Mouse (Mus musculus) heart, postnatal 14 days (tissue): ENCODE measurements at regions not wholly inside any gene's neighbourhood (a gene's known extent, or its start where the extent isn't known, plus 50 kb on each side); places are given as distances from the start of the nearest gene placed in this dataset.
A peak's percentile ranks its signal among the peaks of the same experiment; 100 is the strongest.

Source experiments
- DNase-seq, 2 experiments: peaks; one replicate each; pipeline ENCODE4 v3.0.0; 2021 to 2022
- intact Hi-C: fragments of 180-260 bp; cut with DNase I; formaldehyde crosslinking; loops from one replicate; pipeline ENCODE4 v1.15.1; 2025

DNA sequence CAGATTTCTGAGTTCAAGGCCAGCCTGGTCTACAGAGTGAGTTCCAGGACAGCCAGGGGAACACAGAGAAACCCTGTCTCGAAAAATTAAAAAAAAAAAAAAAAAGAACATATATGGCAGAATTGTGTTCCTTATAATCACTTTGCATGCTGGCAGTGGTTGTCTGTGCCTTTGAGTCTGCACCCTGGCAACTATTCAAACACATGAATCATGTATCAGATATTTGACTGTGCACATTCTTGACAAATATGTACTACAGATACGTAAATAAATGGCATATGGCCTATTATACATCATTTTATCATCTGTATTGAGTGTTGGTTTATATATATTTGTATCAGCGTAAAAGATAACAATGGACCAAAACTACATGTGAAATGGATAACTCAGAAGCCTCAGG is 246.7 kb upstream of the N4bp1 start:
- no peak for DNase-seq
- intact Hi-C loops, result no loop called here

DNA sequence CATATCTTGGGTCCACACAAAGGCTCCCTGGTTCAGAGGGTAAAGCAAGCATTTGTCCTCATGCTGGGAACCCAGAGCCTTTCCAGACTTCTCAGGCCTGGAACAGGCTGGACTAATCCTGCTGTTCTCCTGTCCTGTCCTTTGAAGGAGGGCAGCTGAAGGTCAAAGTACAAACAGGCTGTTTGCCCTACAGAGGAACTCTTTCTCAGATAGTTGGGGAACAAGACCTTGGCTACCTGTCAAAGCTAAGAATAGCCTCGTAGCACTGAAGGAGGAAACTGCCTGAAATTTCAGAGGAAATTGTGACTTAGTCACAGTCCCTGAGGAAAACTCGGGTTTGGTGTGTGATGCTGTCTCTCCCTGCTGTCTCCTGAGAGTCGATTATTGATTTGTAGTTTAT is 245.6 kb upstream of the N4bp1 start:
- intact Hi-C loops, result no loop called here
- DNase-seq, result peak; percentile 6 to 35

DNA sequence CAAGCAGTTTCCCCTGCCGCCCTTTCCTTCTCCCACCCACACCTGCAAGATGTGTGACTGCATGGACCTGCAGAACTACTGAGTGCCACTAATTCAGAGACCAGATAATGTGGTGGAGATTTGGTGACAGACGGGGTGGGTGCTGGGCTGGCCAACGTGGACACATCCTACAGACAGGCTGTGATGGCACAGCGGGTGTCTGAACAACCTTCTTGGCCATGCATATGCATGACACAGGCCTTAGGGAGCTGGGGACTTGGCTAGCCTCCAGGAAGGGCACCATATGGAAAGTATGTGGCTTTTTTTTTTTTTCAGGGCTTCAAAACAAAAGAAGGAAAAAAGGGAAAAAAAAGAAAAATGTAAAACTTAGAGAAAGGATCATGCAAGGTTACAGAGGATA is 243.5 kb upstream of the N4bp1 start:
- intact Hi-C loops, result no loop called here
- no peak for DNase-seq

DNA sequence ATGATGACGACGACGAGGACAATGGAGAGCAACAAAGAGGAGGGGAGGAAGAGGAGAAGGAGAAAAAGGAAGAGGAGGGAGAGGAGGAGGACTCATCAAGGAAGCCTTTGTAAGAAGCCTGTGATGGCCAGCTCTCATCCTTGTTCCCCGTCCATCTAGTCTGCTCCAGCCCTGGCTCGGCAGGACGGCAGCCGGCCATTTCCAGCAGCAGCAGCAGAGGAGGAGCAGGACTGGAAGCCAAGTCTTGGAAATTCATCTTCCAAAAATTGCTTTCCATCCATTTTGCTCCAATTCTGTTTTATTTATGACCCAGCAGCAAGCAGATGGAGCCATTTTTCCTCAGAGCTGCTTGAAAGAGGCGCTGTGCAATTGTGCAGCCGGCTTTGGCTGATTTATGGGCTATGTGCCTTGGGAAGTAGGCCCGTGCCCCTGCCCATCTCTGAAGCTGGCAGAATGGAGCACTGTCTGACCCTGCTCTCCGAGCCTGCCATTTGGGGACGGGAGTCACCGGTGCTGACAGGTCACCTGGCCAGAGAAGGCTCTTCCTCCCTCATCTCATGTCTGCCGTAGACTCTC is 231.2 kb upstream of the N4bp1 start:
- intact Hi-C loops, result no loop called here

DNA sequence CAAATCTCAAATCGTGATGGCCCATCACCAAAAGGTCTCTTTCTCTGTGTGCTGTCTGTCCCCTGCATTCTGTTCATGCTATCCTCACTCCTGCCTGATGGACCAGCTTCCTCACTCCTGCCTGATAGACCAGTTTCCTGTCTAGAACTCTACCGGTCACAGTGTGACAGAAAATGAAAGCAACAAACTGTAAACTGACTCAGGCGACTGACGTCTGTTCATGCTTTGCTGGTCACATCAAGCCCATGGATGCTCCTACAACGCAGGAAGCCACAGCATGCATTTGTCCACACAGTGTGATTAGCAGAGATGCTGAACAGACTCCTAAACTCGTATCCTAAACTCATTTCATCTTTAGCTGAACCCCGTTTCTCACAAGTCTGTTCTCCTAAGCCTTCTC is 227.3 kb upstream of the N4bp1 start:
- intact Hi-C loops, result no loop called here

More for the DNA sequence above, 231.2 kb upstream of the N4bp1 start:
- no peak for DNase-seq

DNA sequence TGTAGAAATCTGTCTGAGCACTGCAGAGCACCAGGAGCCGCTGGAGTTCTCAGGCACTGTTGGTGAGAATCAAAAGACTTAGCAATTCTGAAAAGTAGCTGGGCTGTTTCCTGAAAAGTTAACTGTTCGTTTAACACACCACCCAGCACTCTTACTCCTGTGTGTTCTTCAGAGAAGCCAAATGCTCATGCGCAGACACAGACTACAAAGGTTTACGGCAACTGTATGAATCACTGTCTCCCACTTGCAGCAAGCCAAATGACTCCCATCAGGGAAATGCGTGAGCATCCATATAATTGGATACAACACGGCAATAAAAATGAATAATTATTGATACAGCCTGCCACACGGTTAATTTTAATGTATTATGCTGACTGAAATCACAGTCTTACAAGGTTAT is 220.0 kb upstream of the N4bp1 start:
- intact Hi-C loops, result no loop called here
- DNase-seq, result no peak

More for the DNA sequence above, 227.3 kb upstream of the N4bp1 start:
- DNase-seq, result no peak

DNA sequence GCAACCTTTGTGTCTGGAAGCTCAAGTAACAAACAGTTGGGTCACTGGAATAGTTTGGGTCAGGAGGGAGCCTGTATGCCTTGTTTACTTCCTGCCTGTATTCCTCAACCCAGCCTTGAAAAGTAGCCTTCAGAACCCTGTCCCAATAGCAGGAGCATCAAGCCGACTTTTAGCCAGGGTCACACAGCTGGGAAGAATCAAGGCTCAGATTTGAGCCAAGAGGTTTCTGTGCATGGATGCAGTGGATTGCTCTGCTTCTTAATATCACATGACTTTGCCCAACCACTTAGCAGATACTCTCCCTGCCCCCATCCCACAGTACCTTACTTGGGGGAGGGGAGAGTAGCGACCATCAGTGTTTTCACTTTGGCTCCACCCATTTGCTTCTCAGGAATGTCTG is 210.2 kb upstream of the N4bp1 start:
- DNase-seq, result peak in 1 of 2 experiments; percentile 13
- intact Hi-C loops, result no loop called here

DNA sequence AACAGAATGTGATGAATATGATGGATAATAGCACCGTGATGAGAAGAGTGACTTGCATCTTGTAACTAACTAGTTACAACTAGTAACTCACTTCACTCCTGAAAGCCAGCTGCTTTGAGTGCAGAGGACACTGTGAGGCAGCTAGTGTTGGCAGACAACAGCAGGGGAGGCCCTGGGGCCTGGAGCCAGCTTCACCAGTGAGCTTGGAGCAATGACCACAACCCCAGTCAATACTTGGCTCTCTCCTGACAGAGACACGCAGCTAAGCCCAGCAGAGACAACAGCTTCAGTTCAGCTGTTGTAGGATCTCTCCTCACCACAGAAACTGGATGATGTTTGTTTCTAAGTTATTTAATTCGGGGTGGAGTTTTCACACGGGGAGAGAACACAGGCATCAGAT is 209.6 kb upstream of the N4bp1 start:
- DNase-seq, result peak; percentile 16
- intact Hi-C loops, result no loop called here

DNA sequence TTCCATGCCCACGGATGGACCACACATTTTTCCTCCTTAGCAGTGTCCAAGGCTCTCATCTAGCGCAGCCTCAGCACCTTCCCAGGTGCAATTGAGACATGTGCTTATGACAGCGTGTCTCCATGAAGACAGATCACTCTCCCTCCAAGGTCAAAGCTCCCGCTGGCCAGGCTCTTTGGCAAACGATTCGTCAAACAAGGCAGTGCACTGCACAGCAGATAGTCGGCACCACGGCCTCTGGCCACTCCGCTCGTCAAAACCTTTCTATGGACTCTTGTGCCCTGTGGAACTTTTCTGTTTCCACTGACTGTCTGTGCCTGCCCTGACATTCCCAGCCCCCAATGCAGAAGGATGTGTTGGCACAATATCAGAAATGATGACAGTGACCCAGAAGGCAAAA is 208.7 kb upstream of the N4bp1 start:
- intact Hi-C loops, result no loop called here
- DNase-seq, result no peak

DNA sequence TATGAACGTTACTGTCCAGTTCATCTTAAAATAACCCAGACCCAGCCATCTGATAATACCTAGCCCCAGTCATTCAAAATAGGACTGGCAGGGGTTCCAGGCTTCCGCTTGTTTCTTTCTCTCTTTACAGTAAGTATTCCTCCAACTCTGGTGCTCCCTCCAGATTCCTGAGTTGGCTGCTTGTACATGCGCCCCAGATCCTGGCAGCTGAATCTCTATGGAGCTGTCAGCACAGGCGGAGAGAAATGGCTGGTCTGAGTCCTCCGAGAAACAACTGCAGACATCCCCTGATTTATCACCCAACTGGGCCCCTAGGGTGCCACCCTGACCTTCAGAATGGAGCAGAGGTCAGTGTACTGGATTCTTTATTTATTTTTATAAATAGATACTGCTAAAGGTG is 208.0 kb upstream of the N4bp1 start:
- DNase-seq, result no peak
- intact Hi-C loops, result no loop called here

DNA sequence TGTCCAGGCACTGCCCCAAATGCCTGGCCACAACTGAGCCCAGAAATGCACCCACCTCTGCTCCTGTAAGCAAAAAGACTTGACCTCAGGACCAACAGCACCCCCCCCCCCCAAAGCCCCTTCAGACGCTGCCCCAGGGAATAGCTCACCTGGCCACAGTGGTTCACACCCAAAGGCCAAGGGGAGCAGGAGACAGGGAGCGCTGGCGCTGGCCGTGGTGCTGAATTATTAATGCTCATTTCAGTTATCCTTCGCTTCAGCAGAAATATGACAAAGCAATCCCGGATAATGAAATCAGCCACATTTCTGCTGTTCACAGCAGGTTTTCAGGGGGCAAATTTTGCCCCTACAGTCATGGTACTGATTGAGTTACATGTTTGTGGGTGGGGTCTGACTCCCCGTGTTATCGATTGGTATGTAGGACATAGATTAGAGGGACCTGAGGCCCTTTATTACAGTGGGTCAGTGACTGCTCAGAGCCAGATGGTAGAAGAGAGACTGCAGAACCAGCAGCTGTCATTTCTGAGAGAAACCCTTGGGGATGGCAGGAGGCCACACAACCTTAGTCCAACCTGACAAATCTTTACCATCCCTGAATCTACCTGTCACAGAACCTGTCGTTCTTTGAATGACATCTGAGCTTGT is 202.5 kb upstream of the N4bp1 start:
- intact Hi-C loops, result no loop called here
- DNase-seq, result peak; percentile 33 to 39

DNA sequence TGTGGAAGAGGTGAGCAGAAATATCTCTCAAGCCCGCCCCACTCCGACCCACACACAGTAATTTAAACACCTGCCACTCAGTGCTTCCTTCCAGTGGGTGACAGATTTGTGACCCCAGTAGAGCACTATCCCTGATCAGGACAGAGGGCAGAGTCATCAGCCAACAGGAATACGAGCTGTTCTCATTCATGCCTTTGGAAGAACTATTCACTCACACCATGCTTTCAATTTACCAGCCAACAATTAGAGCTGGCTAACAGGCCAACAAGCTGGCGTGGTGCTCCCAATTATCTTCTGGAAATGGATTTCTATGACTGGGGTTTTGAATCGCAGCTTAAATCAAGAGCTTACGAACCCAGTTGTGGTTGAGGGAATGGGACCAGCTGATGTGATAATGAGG is 193.2 kb upstream of the N4bp1 start:
- intact Hi-C loops, result no loop called here
- no peak for DNase-seq

DNA sequence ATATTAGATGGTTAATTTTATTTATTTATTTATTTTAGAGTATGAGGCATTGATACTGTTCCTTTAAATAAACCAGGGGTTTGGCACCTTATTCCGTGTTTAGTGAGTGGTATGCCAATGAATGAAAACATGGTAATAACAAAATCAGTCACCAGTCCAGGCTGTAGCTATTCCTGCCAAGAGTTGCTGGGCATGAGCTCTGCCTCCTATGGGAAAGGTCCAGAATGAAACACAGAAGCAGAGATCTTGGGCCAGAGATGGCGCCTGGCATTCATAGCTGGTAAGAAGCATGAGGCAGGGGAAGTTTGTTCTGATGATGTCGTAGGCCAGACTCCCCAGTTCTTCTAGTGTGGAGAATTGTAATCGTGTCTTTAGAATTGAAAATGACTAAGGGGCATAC is 190.9 kb upstream of the N4bp1 start:
- no peak for DNase-seq
- intact Hi-C loops, result no loop called here

DNA sequence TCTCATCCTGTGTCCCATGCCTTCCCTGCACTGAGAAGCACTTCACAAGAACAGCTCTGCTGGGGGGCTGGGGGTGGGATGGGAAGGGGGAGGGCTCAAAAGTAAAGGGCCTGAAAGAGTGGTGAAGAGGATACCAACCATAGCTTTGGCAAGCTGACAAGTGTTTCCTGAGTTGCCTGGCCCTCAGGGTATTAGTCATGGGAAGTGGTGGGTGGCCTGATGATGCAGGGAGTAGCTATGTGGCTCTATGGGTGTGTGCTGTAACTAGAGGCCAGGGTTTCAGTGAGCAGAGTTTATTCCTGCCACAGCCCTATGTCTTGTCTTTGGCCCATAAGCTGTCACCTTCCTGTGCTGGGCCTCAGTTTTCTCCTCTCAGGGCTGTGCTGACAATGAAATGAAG is 186.2 kb upstream of the N4bp1 start:
- no peak for DNase-seq
- intact Hi-C loops, result no loop called here

DNA sequence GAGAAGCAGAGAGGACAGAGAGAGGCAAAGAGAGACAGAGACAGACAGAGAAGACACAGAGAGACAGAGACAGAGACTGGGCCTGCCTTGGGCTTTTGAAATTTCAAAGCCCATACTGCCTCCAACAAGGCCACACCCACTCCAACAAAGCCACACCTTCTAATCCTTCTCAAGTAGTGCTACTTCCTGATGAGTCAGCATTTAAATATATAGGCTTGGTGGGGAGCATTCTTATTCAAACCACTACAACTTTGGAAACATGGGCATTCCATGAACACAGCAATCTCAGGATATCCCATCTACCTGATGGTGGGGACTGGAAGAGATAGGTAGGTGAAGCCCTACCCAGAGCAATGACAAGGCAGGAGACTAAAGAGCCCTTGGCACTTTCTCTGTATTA is 182.0 kb upstream of the N4bp1 start:
- intact Hi-C loops, result no loop called here
- DNase-seq, result no peak

DNA sequence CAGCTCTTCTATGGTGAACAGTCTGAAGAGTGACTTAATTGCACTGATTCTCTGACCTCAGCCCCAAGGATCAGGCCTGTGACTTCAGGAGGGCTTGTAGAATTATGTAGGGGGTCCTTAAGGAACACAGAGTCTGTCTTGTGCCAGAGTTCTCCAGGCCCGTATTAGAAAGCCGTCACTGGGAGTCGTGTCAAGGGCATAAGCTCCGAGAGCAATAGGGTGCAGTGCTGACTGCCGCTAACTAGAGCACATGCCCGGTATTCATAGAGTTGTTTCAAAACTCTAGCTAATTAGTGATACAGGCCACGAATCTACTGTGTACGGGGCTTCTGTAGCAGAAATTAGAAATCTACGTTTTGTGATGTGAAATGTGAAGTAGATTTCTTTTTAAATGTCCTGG is 179.7 kb upstream of the N4bp1 start:
- intact Hi-C loops, result no loop called here
- DNase-seq, result no peak

DNA sequence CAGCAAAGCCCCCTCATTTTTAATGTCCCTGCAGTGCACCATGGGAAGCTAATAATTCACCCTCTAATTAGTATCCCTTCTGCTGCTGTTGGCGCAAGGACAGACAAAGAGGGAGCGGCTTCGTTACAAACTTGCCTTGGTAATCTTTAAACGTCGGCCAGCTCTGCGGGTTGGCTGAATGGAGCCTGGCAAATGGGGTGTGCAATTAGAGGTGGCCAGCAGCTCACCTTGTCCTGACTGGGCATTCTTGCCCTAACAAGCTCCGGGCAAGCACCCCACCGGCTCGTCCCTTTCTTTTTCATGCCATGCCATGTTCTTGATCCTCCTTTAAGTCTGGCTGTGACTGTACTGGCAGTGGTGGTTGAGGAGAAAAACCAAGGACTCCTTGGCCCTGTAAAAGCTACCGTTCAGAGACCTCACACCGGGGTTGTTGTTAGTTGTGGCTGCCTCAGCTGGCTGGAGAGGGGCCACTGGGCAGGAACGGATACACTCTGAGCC is 179.2 kb upstream of the N4bp1 start:
- DNase-seq, result no peak
- intact Hi-C loops, result no loop called here

DNA sequence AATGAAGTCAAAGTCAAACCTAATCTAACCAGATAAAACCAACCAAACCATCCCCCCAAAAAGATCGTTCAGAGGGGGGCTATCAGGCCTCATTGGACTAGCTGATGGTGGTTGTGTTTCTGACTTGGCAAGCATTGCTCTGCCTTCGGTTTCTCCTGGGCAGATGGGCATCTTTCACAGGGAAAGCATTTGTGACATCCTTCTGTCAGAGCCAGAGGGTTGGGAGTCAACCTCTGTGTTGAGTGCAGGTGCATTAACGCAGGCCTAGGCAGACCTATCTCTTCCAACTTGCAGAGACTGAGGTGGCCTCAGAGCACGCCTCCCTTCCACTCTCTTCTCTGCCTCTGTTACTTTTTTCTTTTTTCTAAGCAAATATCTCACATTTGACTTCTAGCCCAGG is 178.5 kb upstream of the N4bp1 start:
- DNase-seq, result no peak
- intact Hi-C loops, result no loop called here

DNA sequence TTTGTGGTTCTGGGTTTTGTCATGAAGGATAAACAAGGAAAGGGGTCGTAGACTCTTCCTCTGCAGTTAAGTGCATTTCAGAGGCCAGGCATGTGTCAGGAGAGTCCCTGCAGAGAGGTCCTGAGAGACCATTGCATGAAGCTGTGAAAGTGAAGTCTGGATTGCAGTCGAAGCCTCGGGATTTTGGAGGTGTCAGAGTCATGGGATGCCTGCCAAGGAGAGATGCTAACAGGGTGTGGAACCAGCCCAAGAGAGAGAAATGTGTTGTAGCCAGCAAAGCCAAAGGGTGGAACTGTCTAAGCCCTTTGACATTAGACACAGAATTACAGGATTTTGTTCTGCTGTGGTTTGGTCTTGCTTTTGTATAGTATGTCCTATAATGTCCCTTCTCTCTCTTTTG is 164.7 kb upstream of the N4bp1 start:
- peak in 1 of 2 experiments; percentile 2 for DNase-seq
- intact Hi-C loops, result no loop called here

DNA sequence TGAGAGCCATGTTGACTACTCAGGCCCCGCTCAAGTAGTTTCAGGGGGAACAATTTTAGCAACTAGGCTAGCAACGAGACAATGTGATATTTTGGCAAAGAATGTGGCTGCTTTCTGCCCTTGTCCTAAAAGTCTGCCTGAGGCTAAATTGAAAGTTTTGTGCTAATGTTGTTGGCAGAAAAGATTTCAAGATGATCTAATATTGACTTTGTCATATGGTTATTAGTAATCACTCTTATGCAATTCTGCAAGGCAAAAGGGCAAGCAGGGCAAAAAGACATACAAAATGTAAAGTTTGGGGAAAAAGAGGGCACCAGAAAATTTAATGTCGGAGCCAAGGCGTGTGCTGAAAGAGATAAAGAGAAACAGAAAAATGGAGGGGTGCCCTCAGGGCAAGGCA is 164.1 kb upstream of the N4bp1 start:
- no peak for DNase-seq
- intact Hi-C loops, result no loop called here

DNA sequence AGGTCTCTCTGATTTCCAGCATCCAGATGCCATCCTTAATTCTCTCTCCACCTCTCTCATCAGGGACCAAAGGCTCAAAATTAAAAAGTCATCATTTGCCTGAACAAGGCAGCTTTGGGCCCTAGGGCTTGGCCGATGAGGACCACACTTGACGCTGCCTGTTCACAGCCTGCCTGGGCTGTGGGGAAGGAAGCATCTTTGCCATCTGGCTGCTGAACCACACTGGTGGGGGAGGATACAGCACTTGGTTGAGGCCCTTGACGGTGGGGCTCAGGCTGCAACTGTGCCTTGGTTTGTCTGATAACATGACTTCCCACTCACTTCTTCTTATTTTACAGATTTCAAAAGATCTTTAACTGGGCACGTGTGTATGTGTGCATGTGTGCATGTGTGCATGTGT is 161.5 kb upstream of the N4bp1 start:
- no peak for DNase-seq
- intact Hi-C loops, result no loop called here

DNA sequence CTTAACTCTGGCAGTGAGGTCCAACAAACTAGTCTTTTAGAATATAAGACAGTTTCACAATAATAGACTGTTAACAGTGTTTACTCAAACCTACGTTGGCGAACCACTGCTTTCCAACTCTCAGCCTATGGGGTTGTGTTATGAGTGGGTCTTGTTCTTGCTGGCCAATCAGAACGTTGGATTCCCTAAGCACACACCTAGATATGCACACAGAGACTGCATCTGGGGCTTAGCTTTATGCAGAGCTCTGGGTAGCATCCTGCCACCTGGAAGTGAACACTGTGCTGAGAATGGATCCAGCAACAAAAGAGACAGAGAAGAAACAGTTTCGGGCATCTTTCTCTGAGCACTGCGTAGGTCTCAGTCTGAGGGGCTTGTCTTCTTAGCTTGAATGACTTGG is 158.0 kb upstream of the N4bp1 start:
- DNase-seq, result no peak
- intact Hi-C loops, result no loop called here
